Mouse (Mus musculus) liver, adult (tissue): ENCODE data around the gene Cpne1.

Experiments
- GATA4 ChIP-seq: IDR thresholded peaks from 2 replicates; pipeline ENCODE4 v1.6.1; 2014; ENCODE audit warnings: mild to moderate bottlenecking, low read length; ENCODE audit not compliant: insufficient replicate concordance

Gene Cpne1

DNA sequence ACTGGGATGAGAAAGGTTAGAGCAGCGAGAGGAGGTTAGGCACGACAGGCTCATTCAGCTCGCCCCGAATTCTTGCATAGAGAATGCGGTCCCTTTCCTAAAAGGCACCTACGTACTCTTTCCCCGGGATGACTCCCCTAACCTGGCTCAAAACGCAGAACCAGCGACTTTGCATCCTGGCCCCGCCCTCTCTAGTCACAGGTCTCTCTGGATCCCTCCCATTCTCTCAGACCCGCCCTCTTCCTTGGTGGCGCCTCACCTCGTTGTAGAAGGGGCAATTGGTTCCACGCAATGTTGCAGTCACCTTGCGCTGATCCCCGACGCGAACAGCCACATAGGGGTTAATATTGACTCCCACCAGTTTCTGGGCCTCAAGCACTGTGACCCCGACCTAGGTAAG lies 63.8 kb downstream of the Cpne1 start:
- no peak for TF ChIP-seq GATA4

DNA sequence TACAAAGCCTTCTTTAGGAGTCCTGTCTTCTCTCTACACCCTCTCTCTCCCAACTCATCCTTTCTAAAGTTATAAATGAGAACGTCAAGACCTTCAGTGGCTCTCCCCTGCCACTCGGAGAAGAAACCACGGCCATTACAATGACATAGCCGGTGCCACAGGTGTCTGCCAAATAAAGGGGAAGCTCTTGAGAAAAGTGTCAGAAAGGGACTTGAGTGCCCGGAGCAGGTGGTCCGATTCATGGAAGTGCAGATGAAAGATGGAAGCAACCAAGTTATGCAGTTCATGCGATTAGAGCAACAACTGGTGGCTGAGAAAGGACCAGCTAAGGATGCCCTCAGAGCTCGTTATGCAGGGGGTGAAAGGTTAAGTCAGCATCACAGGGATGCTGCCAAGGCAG lies 68.9 kb downstream of the Cpne1 start:
- TF ChIP-seq GATA4 = no peak

DNA sequence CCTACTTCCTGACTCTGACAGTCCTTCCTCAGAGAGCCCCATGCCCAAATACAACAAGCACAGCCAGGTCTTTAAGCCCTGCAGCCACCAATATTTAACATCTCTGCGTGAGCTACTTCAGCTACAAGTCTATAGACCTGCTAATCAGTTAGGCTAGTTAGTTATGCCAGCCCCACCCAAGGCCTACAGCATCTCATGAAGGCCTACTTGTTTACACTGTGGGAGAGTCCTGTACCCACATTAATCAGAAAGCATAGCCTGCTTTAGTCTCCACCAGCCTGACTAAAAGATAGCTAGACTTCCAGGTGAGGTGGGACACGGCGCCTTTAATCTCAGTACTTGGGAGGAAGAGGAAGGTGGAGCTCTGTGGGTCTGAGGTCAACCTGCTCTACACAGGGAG lies 72.4 kb downstream of the Cpne1 start:
- no peak for TF ChIP-seq GATA4

DNA sequence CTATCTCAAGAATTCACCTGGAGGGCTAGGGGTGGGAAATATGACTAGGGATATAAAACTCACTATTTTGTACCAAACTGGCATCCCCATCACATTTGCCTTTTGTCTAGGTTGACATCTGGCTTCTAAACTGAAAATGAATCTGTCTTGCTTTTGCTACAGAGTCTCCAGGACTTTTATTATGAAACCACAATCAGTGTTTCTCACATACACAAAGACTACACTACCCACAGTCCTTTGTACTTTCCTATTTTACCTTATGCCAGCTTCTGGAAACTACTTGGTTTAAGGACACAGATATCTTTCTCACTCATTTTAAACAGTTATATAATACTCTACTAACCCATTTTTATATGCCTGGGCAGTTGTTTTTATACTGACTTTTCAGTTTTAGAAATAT lies 86.3 kb downstream of the Cpne1 start:
- TF ChIP-seq GATA4 = no peak
